Mouse (Mus musculus): Measurements from ENCODE around the gene Cyba. TPM values are rescaled to one million over a fixed set of nuclear protein-coding genes. Genes with fewer than 3 reads are reported as not detected.

Gene Cyba
- polyA plus RNA-seq, 2 experiments = 108 to 183 TPM

DNA sequence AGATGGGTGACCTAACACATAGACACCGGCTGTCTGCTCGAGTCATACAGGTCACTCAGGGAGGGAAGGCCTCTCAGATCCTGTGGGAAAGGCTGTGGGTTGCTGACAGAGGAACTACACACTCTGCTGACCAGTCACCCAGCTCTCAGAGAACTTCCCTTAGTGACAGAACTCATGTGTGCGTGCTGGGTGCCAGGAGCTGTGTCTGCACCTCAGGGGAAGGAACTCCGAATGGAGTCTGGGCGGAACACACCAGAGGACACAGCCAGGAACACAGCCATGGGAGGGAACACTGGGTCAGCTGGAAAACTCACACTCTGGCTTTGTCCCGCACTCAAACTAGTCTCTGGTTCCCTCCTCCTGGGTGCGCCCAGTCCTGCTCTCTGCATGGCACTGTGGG lies 25.1 kb downstream of the Cyba start:
- no peak for DNase-seq (ENCODE audit: low spot score)
- H3K9me3 ChIP-seq (ENCODE audit: control insufficient read depth, low read length) = no peaks in the 10 kb centered on the region
- TF ChIP-seq POLR2A (IDR thresholded peaks at IDR 0.05; ENCODE audit: borderline replicate concordance, extremely low read depth, insufficient read depth, insufficient read length) = no peak
- H3K27ac ChIP-seq (replicated peaks; ENCODE audit: low read depth, low read length) = no peak overlapping the region
- no peak overlapping the region for H3K4me3 ChIP-seq (replicated peaks; ENCODE audit: low read length)
- no peak overlapping the region for H3K4me2 ChIP-seq (replicated peaks; ENCODE audit: low read depth, low read length, severe bottlenecking)
- no peak for ATAC-seq (ENCODE audit: low FRiP score, low read depth)
- peaks cover 99% of the 10 kb centered on the region for H3K36me3 ChIP-seq (ENCODE audit: control insufficient read depth, insufficient read depth, low read length)
- WGBS = 91% methylated on average over 7 of the region's 7 CpGs
- H3K27me3 ChIP-seq (ENCODE audit: control insufficient read depth, insufficient read depth, low read length) = no peaks in the 10 kb centered on the region
- H3K9ac ChIP-seq (ENCODE audit: low read depth, low read length, severe bottlenecking) = no peak overlapping the region
- no peaks in the 10 kb centered on the region for H3K4me1 ChIP-seq (ENCODE audit: control insufficient read depth, insufficient read depth, low read length)

- Histone ChIP-seq H3K27me3 (ENCODE audit: control insufficient read depth, insufficient read depth, low read length) (no peaks in the 10 kb centered on the region), H3K4me3 (replicated peaks; ENCODE audit: low read length) (no peak overlapping the region), H3K9ac (ENCODE audit: low read depth, low read length, severe bottlenecking) (no peak overlapping the region), H3K9me3 (ENCODE audit: control insufficient read depth, low read length) (no peaks in the 10 kb centered on the region), H3K36me3 (ENCODE audit: control insufficient read depth, insufficient read depth, low read length) (peaks cover 99% of the 10 kb centered on the region), H3K27ac (replicated peaks; ENCODE audit: low read depth, low read length) (no peak overlapping the region), H3K4me2 (replicated peaks; ENCODE audit: low read depth, low read length, severe bottlenecking) (no peak overlapping the region), H3K4me1 (ENCODE audit: control insufficient read depth, insufficient read depth, low read length) (no peaks in the 10 kb centered on the region)
- TF ChIP-seq POLR2A (IDR thresholded peaks at IDR 0.05; ENCODE audit: borderline replicate concordance, extremely low read depth, insufficient read depth, insufficient read length) = no peak
- WGBS = 89% methylated on average over 9 of the region's 9 CpGs
- DNase-seq (ENCODE audit: low spot score) = no peak
- no peak for ATAC-seq (ENCODE audit: low FRiP score, low read depth)
These were observed 27.5 kb downstream of the Cyba start for GRCm38 (mm10) chr8:122405146-122405805.

- Histone ChIP-seq H3K4me3 (replicated peaks; ENCODE audit: low read length) (no peak overlapping the region), H3K36me3 (ENCODE audit: control insufficient read depth, insufficient read depth, low read length) (peaks cover 87% of the 10 kb centered on the region), H3K9me3 (ENCODE audit: control insufficient read depth, low read length) (no peaks in the 10 kb centered on the region), H3K4me1 (ENCODE audit: control insufficient read depth, insufficient read depth, low read length) (no peaks in the 10 kb centered on the region), H3K27ac (replicated peaks; ENCODE audit: low read depth, low read length) (no peak overlapping the region), H3K9ac (ENCODE audit: low read depth, low read length, severe bottlenecking) (no peak overlapping the region), H3K4me2 (replicated peaks; ENCODE audit: low read depth, low read length, severe bottlenecking) (no peak overlapping the region), H3K27me3 (ENCODE audit: control insufficient read depth, insufficient read depth, low read length) (no peaks in the 10 kb centered on the region)
- ATAC-seq (ENCODE audit: low FRiP score, low read depth) (no peak), DNase-seq (ENCODE audit: low spot score) (no peak)
- WGBS = 97% methylated on average over 9 of the region's 9 CpGs
- TF ChIP-seq POLR2A (IDR thresholded peaks at IDR 0.05; ENCODE audit: borderline replicate concordance, extremely low read depth, insufficient read depth, insufficient read length) = no peak
These were observed 34.5 kb downstream of the Cyba start for GRCm38 (mm10) chr8:122398186-122398585.

DNA sequence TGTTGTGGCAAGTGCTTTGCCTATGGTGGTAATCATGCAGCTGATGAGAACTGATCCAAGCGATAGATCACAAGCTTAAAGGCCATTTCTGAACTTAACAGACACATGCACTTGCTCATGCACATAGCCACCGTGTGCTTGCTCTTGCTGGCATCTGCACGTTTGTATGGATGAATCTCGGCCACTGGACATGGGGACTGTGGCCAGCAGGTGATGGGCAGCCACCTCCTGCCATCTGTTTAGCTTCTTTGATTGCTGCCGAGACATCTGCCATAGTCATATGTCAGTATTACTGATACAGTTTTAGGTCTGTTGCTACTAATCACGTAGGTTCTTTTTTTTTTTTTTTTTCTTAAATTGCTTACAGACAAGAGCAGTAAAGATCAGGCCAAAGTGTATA lies 37.4 kb downstream of the Cyba start:
- H3K9me3 ChIP-seq (ENCODE audit: control insufficient read depth, low read length) = no peaks in the 10 kb centered on the region
- no peak for TF ChIP-seq POLR2A (IDR thresholded peaks at IDR 0.05; ENCODE audit: borderline replicate concordance, extremely low read depth, insufficient read depth, insufficient read length)
- H3K27ac ChIP-seq (replicated peaks; ENCODE audit: low read depth, low read length) = no peak overlapping the region
- DNase-seq (ENCODE audit: low spot score) (no peak), ATAC-seq (ENCODE audit: low FRiP score, low read depth) (no peak)
- H3K4me1 ChIP-seq (ENCODE audit: control insufficient read depth, insufficient read depth, low read length) = no peaks in the 10 kb centered on the region
- peaks cover 85% of the 10 kb centered on the region for H3K36me3 ChIP-seq (ENCODE audit: control insufficient read depth, insufficient read depth, low read length)
- 82% methylated on average over 6 of the region's 6 CpGs for WGBS
- H3K4me3 ChIP-seq (replicated peaks; ENCODE audit: low read length) = no peak overlapping the region
- no peak overlapping the region for H3K9ac ChIP-seq (ENCODE audit: low read depth, low read length, severe bottlenecking)
- H3K27me3 ChIP-seq (ENCODE audit: control insufficient read depth, insufficient read depth, low read length) = no peaks in the 10 kb centered on the region
- no peak overlapping the region for H3K4me2 ChIP-seq (replicated peaks; ENCODE audit: low read depth, low read length, severe bottlenecking)

DNA sequence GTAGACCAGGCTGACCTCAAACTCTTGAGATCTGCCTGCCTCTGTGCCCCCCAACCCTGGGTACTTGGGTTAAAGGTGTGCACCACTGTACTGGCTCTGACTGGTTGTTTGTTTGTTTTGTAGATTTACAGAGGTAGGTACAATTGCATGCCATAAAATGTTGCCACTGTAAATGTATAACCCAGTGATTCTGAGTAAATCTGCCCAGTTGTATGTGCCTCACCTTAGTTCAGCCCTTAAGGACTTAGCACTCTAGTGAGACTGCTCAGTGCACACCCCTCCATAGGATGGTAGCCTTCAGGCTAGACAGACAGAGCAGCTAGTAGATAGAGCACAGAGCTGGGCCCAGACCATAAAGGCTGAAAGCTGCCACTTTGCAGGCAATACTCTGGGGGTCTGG lies 39.0 kb downstream of the Cyba start:
- Histone ChIP-seq H3K4me1 (ENCODE audit: control insufficient read depth, insufficient read depth, low read length) (no peaks in the 10 kb centered on the region), H3K4me3 (replicated peaks; ENCODE audit: low read length) (no peak overlapping the region), H3K9ac (ENCODE audit: low read depth, low read length, severe bottlenecking) (no peak overlapping the region), H3K9me3 (ENCODE audit: control insufficient read depth, low read length) (no peaks in the 10 kb centered on the region), H3K4me2 (replicated peaks; ENCODE audit: low read depth, low read length, severe bottlenecking) (no peak overlapping the region), H3K27ac (replicated peaks; ENCODE audit: low read depth, low read length) (no peak overlapping the region), H3K36me3 (ENCODE audit: control insufficient read depth, insufficient read depth, low read length) (peaks cover 82% of the 10 kb centered on the region), H3K27me3 (ENCODE audit: control insufficient read depth, insufficient read depth, low read length) (no peaks in the 10 kb centered on the region)
- ATAC-seq (ENCODE audit: low FRiP score, low read depth) (no peak), DNase-seq (ENCODE audit: low spot score) (no peak)
- TF ChIP-seq POLR2A (IDR thresholded peaks at IDR 0.05; ENCODE audit: borderline replicate concordance, extremely low read depth, insufficient read depth, insufficient read length) = no peak

GRCm38 (mm10) chr8:122390758-122391157 lies 42.0 kb downstream of the Cyba start:
- no peak for TF ChIP-seq POLR2A (IDR thresholded peaks at IDR 0.05; ENCODE audit: borderline replicate concordance, extremely low read depth, insufficient read depth, insufficient read length)
- Histone ChIP-seq H3K27ac (replicated peaks; ENCODE audit: low read depth, low read length) (no peak overlapping the region), H3K4me2 (replicated peaks; ENCODE audit: low read depth, low read length, severe bottlenecking) (no peak overlapping the region), H3K27me3 (ENCODE audit: control insufficient read depth, insufficient read depth, low read length) (no peaks in the 10 kb centered on the region), H3K9ac (ENCODE audit: low read depth, low read length, severe bottlenecking) (no peak overlapping the region), H3K9me3 (ENCODE audit: control insufficient read depth, low read length) (no peaks in the 10 kb centered on the region), H3K4me3 (replicated peaks; ENCODE audit: low read length) (no peak overlapping the region), H3K36me3 (ENCODE audit: control insufficient read depth, insufficient read depth, low read length) (peaks cover 87% of the 10 kb centered on the region), H3K4me1 (ENCODE audit: control insufficient read depth, insufficient read depth, low read length) (no peaks in the 10 kb centered on the region)
- 85% methylated on average over 3 of the region's 3 CpGs for WGBS
- ATAC-seq (ENCODE audit: low FRiP score, low read depth) = no peak
- no peak for DNase-seq (ENCODE audit: low spot score)

Data from limb, embryonic 14.5 days (tissue).